Mouse (Mus musculus) lung, embryonic 14.5 days (tissue): ENCODE results near the gene Kpna2. TPM values are rescaled to one million over a fixed set of nuclear protein-coding genes. Genes with fewer than 3 reads are reported as not detected.
A peak's percentile ranks its signal among the peaks of the same experiment; 100 is the strongest.
"Not testable (repeated sequence)": the region's sequence is repeated elsewhere in the genome, so short reads cannot be mapped to it uniquely, and the experiment has no call there.

Experiments
- ATAC-seq: fragments of 200-750 bp; cut with Nextera tagmentation; 2 replicates; pipeline ENCODE4 v1.8.0; 2017; ENCODE audit warnings: mild to moderate bottlenecking, moderate TSS enrichment, moderate library complexity; ENCODE audit not compliant: insufficient read depth
- DNase-seq: peaks from one replicate; pipeline ENCODE4 v3.0.0-alpha.2; 2015
- H3K27ac ChIP-seq: fragments of 300-500 bp; sonication (generic); 2 replicates; pipeline ENCODE4 v1.5.1; 2014; ENCODE audit warnings: low read depth, mild to moderate bottlenecking, moderate library complexity
- H3K27me3 ChIP-seq: fragments of 300-500 bp; sonication (generic); 2 replicates; pipeline ENCODE4 v1.6.1; 2014; ENCODE audit warnings: low read length, control low read depth; ENCODE audit not compliant: insufficient read depth
- H3K36me3 ChIP-seq: fragments of 300-500 bp; sonication (generic); 2 replicates; pipeline ENCODE4 v1.6.1; 2014; ENCODE audit warnings: control low read depth; ENCODE audit not compliant: insufficient read depth
- H3K4me1 ChIP-seq: fragments of 300-500 bp; sonication (generic); 2 replicates; pipeline ENCODE4 v1.6.1; 2014; ENCODE audit warnings: antibody characterized with exemption, control low read depth; ENCODE audit not compliant: insufficient read depth
- H3K4me2 ChIP-seq: fragments of 300-500 bp; sonication (generic); 2 replicates; pipeline ENCODE4 v1.6.1; 2014; ENCODE audit warnings: mild to moderate bottlenecking
- H3K4me3 ChIP-seq: fragments of 300-500 bp; sonication (generic); 2 replicates; pipeline ENCODE4 v1.5.1; 2014; ENCODE audit warnings: low read depth, low read length
- H3K9ac ChIP-seq: fragments of 300-500 bp; sonication (generic); 2 replicates; pipeline ENCODE4 v1.6.1; 2014
- H3K9me3 ChIP-seq: fragments of 300-500 bp; sonication (generic); 2 replicates; pipeline ENCODE4 v1.6.1; 2016; ENCODE audit warnings: low read depth, low read length, control low read depth
- CTCF ChIP-seq: IDR thresholded peaks from 2 replicates; pipeline ENCODE4 v1.5.1; 2016; ENCODE audit warnings: antibody characterized with exemption, low read depth
- WGBS: fragments of 180-500 bp; shearing (Covaris S2); extraction: QIAGEN DNeasy Blood & Tissue Kit; methylation state at CpG from one replicate; pipeline ENCODE4 v1.1.7; 2014; 5-methylcytosine and 5-hydroxymethylcytosine counted together
- polyA plus RNA-seq: library from polyadenylated mRNA; unstranded; fragments of >200 nt; fragmentation: Nextera tagmentation; extraction: Ambion mirVana; gene quantifications from 2 replicates; pipeline ENCODE4 v1.2.1, GENCODE M21; 2014

Gene Kpna2
- polyA plus RNA-seq, 1 experiment from 2014 or later: 575 TPM

GRCm38 (mm10) chr11:107016893-107017292, 17.6 kb upstream of the Kpna2 start:
- H3K27me3 ChIP-seq: no peaks in the 10 kb centered on the region
- WGBS: 31% methylated on average over 1 of the region's 1 CpGs
- no peaks in the 10 kb centered on the region for H3K36me3 ChIP-seq
- no peak overlapping the region for H3K4me2 ChIP-seq
- H3K4me1 ChIP-seq: no peaks in the 10 kb centered on the region
- no peak overlapping the region for H3K27ac ChIP-seq
- DNase-seq: peak; percentile 53
- no peaks in the 10 kb centered on the region for H3K9me3 ChIP-seq
- no peak for TF ChIP-seq CTCF
- no peak for ATAC-seq
- H3K4me3 ChIP-seq: no peak overlapping the region
- no peak overlapping the region for H3K9ac ChIP-seq

DNA sequence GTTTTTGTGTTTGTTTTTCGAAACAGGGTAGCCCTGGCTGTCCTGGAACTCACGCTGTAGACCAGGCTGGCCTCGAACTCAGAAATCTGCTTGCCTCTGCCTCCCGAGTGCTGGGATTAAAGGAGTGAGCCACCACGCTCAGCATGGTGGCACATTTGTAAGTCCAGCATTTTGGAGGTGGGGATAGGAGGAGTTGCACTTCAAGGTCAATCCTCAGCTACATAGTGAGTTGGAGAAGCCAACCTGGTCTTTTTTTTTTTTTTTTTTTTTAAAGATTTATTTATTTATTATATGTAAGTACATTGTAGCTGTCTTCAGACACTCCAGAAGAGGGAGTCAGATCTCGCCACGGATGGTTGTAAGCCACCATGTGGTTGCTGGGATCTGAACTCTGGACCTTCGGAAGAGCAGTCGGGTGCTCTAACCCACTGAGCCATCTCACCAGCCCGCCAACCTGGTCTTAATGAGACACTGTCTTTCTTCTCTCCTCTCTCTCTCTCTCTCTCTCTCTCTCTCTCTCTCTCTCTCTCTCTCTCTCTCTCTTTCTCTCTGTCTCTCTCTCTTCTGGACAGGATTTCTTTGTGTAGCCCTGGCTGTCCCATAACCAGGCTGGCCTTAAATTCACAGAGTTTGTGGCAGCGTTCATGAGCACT, 16.3 kb upstream of the Kpna2 start:
- 71% methylated on average over 11 of the region's 11 CpGs for WGBS
- not testable (repeated sequence) for H3K9me3 ChIP-seq, H3K36me3 ChIP-seq, H3K9ac ChIP-seq, DNase-seq, ATAC-seq, H3K4me2 ChIP-seq, H3K27ac ChIP-seq, H3K4me1 ChIP-seq, H3K4me3 ChIP-seq, H3K27me3 ChIP-seq

DNA sequence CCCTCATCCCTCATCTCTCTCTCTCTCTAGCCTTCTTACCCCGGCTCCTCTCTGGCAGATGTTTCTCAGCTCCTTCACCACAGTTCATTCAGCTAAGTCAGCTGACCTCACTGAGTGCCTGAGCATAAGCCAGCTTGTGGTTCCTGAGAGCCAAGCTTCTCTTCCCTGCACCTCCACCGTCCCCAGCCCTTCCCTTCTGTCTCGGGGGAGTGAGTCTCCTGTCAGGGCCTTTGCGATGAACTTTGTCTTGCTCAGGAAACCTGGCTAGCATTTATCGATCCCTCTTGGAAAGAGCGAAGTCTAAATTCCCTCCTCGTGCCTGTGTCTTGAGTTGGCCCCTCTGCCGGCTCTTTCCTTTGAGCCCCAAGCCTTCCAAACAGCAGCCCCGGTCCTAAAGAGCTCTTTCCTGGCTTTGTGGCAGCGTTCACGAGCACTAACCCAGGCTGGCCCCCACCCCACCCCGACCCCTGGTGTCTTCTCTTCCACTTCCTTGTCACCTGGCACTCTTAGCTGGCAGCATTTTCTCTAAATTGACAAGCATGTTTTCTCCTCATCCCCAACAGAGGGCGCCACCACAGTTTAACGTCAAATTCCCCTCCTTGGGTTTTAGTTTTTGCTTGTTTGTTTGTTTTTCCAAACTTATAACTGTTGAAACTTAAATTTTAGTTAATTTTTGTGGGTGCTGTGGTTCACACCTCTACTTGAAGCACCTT, 15.4 kb upstream of the Kpna2 start:
- no peak overlapping the region for H3K9ac ChIP-seq
- H3K4me1 ChIP-seq: no peaks in the 10 kb centered on the region
- H3K4me3 ChIP-seq: no peak overlapping the region
- TF ChIP-seq CTCF: peak; percentile 51
- H3K9me3 ChIP-seq: no peaks in the 10 kb centered on the region
- H3K27ac ChIP-seq: peak overlapping the region; percentile 3; the same call in 1 of the 2 replicates
- peak; percentile 64 for DNase-seq
- WGBS: 26% methylated on average over 14 of the region's 14 CpGs
- no peak for ATAC-seq
- H3K27me3 ChIP-seq: no peaks in the 10 kb centered on the region
- H3K4me2 ChIP-seq: peak overlapping the region; percentile 11
- no peaks in the 10 kb centered on the region for H3K36me3 ChIP-seq

- no peaks in the 10 kb centered on the region for H3K36me3 ChIP-seq
Measured at GRCm38 (mm10) chr11:107014020-107014585, 14.8 kb upstream of the Kpna2 start.

GRCm38 (mm10) chr11:107012324-107013017, 13.1 kb upstream of the Kpna2 start:
- no peak for TF ChIP-seq CTCF
- no peaks in the 10 kb centered on the region for H3K36me3 ChIP-seq
- peak overlapping the region; percentile 65 for H3K4me2 ChIP-seq
- peak overlapping the region; percentile 68 for H3K9ac ChIP-seq
- H3K27me3 ChIP-seq: no peaks in the 10 kb centered on the region
- peak overlapping the region; percentile 50 for H3K4me3 ChIP-seq
- ATAC-seq: peak; percentile 92
- DNase-seq: peak; percentile 99
- H3K27ac ChIP-seq: peak overlapping the region; percentile 95
- under 1% methylated on average over 37 of the region's 37 CpGs for WGBS
- no peaks in the 10 kb centered on the region for H3K9me3 ChIP-seq
- H3K4me1 ChIP-seq: no peaks in the 10 kb centered on the region

More at GRCm38 (mm10) chr11:107014020-107014585, 14.8 kb upstream of the Kpna2 start:
- Histone ChIP-seq H3K4me2 (no peak overlapping the region), H3K27ac (no peak overlapping the region; the same call in 1 of the 2 replicates), H3K9me3 (no peaks in the 10 kb centered on the region), H3K4me1 (no peaks in the 10 kb centered on the region), H3K4me3 (no peak overlapping the region), H3K27me3 (no peaks in the 10 kb centered on the region), H3K9ac (no peak overlapping the region)
- WGBS: 72% methylated on average over 11 of the region's 11 CpGs
- TF ChIP-seq CTCF: peak; percentile 39
- ATAC-seq: no peak
- no peak for DNase-seq

DNA sequence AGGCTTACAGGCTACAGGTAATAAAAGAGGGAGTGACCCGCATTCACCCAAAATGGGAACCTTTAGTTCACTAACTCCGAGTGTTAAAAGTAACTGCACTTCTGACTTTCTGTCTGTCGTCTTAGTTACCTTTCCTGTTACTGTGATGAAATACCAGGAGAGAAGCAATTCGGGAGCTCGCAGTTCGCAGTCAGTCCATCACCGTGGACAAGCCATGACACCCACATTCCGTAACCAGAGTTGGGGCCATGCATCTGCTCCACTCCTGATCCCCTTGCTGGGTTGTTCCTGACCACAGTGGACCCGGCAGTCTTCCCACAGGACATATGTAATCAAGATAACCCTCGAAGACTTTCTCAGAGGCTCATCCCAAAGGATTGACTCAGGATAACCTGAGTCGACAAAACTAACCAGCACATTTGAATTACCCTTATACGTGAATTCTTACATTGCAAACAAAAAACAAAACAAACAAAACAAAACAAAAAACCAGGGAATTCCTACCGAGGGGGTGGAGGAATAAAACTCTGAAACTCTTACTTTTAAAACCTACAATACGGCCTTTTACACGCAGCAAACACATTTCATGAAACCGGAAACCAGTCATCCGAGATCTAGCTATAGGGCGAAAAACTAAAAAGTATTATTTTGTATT, 12.5 kb upstream of the Kpna2 start:
- Histone ChIP-seq H3K36me3 (no peaks in the 10 kb centered on the region), H3K27me3 (no peaks in the 10 kb centered on the region), H3K9me3 (no peaks in the 10 kb centered on the region), H3K9ac (peak overlapping the region; percentile 68), H3K4me3 (peak overlapping the region; percentile 50), H3K4me1 (no peaks in the 10 kb centered on the region), H3K4me2 (peak overlapping the region; percentile 65), H3K27ac (peak overlapping the region; percentile 95)
- peak; percentile 42 for DNase-seq
- no peak for TF ChIP-seq CTCF
- no peak for ATAC-seq
- 22% methylated on average over 18 of the region's 18 CpGs for WGBS
